Mouse (Mus musculus) right cerebral cortex, postnatal 4 days (tissue): Measurements from ENCODE around the gene Cuta.

Experiments
- DNase-seq: peaks from one replicate; pipeline ENCODE4 v3.0.0-alpha.2; 2022

The Cuta gene

GRCm38 (mm10) chr17:26884995-26885926, 54.1 kb downstream of the Cuta start:
- peak; percentile 73 for DNase-seq
